Mouse (Mus musculus) mature B cell (primary cell): ENCODE data around the gene 1810010D01Rik.

Experiments used
- in situ Hi-C: fragments of 300-500 bp; cut with MboI; formaldehyde crosslinking; loops from 2 replicates; pipeline ENCODE4 v1.14.3; 2019

1810010D01Rik gene

DNA sequence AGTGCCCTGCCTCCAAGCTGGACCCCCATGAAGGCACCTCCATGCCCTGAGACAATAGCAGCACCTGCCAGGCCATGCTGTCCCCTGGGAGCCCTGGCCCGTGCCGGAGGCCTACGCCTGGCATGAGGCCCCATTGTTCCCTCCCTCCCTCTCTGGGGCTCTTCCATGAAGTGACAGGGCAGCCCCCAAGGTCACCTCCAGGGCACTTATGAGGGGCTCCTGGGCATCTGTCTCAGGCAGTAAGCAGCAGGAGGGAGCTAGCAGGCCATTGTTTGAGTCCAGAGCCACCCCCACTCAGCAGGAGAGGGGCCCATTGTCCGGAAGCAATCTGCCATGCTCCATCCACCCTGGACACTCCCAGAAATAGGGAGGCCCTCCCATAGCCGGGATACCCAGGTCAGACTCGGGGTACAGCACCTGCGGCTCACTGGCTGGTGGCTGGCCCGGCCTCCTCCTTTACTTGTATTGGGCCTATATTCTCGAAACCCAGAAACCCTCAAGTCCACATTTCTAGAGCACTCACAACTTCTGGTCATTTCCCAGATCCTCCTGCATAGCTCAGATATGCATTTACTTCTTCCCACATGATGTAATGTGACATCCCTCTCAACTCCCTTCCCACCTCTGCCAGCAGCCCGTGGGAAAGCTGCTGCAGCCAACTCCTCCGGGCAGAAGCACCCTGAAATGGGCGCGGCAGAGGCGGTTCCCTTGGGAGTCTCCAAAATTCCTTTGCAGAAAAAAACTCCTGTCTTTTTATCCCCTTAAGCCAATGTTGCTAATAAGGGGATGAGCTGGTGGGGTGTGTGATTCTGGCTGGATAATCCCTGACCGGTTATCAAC lies 30.9 kb downstream of the 1810010D01Rik start:
- in situ Hi-C loops, result no loop called here

DNA sequence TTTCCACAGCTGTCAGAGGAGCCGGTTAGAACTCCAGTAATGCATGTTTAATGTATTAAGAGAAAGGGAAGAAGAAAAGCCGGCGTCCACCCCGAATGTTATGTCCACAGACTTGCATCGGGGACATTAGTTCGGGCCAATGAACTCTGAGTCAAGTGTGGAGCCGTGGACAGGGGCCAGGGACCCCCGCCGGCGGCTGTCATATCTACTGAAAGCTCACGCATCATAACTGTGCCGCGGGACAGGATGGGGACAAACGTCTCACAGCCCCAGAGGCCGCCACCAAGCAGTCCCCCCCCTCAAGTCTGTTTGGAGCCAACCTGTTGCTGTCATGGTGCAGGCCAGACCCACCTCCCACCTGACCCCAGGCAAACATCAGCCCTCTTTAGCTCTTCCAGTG lies 34.4 kb downstream of the 1810010D01Rik start:
- in situ Hi-C loops, result no loop called here

DNA sequence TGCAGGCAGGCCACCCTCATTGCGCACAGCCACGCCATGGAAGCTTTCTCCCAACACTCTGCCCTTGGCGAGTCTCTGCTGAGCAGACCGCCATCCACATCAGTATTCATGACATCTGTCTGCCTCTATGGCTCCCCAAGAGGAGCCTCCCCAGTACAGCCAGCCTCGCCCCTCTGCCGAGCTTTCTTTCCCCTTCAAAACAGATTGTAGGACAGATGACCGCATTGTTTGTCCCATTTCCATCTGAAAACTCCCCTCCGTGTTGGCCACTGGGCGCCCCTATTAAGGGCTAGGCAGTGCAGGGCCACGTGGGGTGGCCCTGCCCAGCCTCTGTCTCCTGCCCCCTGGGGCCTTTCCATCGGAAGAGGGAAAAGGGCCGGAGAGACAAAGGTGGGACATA lies 34.8 kb downstream of the 1810010D01Rik start:
- in situ Hi-C loops, result no loop called here

DNA sequence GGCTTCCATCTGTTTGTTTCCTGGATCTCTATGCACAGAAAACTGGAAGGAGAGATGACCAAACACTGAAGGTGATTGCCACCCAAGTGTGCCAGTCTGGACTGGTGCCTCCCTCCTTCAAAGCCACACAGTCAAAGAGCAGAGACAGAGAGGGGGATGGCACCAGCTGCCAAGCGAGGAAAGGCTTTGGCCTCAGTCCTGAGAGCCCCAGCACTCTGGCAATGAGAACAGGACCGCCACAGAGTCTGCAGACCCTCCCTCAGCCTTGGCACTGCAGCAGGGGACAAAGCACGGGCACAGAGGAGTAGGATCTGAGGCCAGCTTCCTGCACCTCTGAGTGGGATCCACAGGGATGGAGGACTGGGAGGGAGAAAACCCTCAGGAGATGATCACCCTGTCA lies 38.2 kb downstream of the 1810010D01Rik start:
- in situ Hi-C loops, result no loop called here

DNA sequence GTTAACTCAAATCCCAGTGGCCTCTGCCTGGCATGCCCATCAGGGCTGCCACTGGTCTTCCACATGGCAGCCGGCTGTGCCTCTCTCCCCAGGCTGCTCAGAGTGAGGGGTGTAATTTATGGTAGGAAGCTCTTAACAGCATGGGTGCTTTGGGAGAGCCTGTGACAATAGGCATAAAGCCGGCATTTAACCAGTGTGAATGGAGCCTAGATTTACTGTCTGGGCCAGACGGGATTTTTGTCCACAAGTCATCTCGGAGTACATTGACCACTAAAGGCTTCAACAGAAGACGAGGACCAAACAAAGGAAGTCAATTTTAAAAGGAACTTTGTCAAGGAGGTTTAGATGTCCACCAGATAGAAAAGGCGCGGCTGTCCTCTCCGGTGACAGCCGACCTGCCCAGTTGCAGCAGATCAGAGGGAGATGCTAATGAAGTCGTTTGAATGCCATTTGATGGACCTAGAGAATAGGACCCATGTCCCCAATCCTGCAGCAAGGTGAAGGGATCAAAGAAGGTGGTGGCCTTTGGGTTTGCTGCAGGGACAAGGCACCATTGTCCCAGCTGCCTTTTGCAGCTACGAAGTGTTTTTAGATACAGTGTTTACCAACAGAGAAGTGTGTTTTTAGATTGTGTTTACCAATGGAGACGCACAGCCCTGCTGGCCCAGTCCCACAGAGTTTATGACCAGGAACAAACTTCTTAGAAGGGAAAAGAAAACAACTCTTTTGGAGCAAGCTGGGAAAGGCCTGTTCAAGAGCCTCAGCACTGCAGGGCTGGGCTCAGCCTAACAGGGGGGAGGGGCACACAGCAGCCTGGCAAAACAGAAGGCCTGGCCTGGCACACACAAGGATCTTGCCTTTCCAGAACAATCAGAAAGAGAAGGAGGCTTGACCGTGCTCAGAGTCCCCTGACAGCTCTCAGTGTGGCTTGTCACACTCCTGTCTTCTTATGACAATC lies 48.4 kb downstream of the 1810010D01Rik start:
- in situ Hi-C loops, result no loop called here
